Mouse (Mus musculus) cerebellum, adult 8-10 months (tissue): ENCODE results near the gene Ror1.

Experiments
- DNase-seq: peaks from one replicate; pipeline ENCODE4 v3.0.0; 2022

Gene Ror1

DNA sequence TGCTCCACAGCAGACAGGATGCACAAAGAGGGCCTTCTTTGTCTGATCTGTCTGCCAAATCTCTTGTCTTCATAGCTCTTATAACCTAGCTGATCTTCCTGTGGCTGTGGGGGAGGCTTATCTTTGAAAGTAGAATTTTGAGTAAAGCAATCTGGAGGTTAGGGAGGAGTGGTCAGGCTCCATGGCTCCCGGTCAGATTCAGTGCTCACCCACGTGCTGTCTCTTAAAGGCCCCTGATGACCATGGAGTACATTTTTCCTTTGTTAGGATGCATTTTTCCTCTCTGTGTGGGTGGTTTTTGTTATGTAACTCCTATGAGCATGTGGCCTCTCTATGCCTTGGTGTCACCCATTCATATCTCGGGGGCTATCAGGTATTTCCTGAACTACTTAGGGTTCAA, 71.3 kb downstream of the Ror1 start:
- no peak for DNase-seq

DNA sequence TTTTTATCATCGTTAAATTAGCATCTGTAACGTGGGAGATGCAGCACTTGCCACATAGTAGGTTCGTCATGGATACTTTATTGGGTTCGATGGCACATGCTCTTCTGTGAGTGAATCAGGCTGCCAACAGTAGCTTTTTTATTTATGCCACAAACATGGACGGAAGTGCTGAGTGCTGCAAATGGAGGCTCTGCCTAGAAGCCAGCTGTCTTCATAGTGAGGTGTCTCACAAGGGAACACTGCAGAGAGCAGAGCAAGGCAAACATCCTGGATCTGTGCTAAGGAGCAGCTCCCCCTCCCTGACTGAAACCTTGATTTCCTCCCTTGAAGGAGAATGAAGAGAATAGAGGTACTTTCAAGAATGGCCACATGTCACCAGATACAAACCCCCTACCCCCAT, 74.1 kb downstream of the Ror1 start:
- DNase-seq = no peak

DNA sequence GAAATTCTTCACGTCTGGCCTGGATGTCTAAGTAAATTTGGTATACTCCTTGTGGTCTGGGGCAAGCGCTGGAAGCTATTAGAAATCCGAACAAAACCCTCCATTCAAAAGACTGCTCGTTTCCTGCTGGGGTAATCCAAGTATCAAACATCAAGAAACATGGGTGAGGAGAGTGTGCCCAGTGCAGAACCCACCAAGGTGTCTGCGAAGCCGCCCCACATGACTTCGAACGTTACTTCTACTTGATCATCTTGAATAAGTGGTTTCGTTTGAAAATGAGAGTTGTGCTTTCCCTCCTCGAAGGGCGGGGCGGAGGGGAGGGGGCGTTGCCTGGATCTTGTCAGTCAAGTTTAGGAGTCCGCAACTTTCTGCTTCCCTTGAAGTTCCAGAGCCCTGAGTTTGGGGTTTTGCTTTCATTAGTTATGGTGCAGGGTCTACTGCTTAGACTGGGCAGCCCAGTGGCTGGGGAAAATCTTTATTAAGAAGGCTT, 74.6 kb downstream of the Ror1 start:
- no peak for DNase-seq

DNA sequence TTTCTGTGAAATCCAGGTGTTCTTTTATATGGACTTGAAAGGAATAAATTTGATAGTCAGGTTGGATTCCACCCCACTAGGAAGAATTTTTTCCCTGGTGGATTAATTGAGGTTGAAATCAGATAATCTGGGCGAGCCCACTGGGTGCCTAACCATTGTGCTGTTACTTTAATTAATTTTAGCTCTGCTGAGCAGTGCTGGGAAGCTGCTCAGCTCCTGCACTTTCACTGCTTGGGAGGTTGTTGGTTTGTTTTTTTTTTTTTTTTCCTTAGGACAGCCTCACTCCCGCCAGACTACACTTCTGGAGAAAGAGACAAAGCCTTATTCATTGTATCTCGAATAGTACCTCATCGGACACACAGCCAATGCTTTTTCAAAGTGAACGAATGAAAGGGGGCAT, 75.2 kb downstream of the Ror1 start:
- DNase-seq = no peak

DNA sequence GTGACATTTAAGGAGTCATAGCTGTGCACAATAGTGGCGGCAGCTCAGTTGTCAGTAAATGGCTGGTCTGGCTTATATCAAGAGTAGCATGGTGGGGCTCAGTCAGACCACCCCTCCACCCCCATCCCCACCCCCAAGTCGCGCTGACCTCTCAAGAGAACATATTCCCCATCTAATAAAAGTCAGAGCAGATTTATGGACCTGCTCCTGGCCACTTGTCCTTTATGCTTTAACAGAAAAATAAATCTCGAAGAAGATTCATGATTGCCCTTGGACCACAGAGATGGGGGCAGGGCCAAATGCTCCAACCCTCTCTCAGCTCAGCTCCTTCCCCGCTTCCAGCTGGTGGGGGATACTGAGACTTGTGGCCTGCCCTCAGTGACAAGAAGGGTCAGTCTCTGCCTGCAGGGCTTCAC, 75.9 kb downstream of the Ror1 start:
- no peak for DNase-seq

DNA sequence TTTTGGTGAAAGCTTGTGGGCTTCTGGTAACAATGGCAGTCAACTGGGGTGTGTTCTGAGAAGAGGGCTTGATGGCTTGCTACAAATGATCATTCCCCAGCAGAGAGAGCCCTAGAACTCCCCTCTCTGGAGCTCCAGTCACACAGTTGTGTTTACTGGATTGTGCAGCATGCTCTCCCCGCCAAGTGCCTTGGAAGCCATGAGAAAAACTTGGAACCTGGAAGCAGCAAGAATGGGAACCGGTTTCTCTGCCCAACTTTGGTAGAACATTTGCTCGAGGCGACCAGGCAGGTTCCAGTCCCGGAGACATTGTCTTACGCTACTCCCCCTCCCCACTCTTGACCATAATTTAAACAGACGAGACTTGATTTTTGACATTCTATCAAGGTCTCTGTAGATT, 80.0 kb downstream of the Ror1 start:
- DNase-seq = no peak

DNA sequence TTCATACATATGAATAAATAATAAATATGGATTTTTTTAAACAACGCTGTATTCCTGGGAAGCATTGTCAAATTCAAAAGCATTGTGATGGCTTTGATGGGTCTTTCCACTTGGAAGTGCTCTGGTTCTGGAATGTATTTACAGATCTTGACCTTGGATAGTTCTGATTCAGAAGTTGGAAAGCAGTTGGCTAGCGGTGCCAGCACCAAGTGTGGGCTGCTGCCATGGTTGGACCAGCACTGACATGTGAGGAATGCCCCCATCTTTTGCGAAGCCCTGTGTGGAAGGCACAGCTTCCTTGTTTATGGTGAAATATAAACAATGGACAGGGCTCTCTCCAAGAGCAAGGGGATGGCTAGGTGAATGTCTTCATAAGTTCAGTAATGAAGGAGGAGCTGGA, 82.7 kb downstream of the Ror1 start:
- no peak for DNase-seq

DNA sequence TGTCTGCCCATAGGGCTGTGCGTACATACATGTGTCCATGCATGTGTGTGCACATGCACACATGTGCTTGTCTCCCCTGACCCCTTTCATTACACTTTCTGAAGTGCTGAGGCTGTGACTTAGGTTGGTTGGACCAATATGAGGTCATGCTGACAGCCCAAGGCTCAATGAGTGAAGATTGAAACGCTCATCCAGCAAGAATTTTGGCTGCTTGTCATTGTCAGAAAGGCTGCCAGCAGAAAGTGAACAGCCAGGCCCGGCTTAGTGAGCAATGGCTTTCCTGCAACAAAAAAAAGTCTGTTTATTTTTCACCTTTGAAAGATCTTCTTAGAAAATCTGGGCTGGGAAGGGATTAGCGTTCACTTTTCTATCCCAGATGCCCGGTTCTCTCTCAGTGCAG, 86.1 kb downstream of the Ror1 start:
- peak; percentile 45 for DNase-seq

DNA sequence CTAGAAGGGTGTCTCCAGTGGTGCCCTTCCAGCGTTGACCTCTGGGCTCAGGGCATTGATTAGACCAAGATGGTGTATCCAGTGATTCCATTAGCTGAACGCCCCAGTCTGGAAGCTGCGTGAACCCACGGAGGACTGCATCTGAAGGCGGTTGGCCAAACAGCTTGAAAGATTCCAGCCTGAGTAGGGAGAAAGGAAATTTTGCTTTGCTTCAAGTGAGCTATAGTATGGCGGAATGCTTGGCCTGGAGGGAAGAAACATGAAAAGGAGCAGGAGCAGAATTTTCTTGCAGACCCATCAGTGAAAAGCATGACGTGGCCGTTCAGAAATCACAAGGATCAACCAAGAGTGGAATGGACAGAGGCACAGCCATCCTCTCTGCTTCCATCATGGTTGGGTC, 91.2 kb downstream of the Ror1 start:
- DNase-seq = no peak

DNA sequence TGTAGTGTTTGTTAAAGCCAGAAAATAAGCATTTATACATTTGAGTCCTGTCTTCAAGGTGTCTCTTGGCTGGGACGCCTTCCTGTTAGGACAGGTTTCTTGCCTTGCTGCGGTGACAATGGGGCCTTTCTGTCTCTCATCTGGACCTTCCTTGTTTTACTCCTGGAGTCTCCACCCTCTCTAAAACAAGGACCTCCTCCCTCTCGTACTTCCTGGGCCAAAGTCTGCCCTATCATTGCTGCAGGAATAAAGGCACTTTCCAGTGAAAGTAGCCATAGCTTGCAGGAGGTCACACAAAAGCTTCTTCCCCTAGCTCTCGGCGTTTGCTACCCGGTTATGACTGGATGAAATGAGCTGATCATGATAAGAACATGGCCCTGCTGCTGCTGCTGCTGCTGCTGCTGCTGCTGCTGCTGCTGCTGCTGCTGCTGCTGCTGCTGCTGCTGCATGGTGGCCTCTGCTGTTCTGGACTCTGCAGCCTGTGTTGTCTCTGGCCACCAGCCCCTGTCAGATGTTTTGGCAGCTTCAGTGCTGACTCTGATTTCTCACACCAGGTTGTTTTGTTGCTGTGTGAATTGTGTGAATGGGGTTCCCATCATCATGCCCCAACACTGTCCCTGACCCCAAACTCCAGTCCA, 92.1 kb downstream of the Ror1 start:
- no peak for DNase-seq

DNA sequence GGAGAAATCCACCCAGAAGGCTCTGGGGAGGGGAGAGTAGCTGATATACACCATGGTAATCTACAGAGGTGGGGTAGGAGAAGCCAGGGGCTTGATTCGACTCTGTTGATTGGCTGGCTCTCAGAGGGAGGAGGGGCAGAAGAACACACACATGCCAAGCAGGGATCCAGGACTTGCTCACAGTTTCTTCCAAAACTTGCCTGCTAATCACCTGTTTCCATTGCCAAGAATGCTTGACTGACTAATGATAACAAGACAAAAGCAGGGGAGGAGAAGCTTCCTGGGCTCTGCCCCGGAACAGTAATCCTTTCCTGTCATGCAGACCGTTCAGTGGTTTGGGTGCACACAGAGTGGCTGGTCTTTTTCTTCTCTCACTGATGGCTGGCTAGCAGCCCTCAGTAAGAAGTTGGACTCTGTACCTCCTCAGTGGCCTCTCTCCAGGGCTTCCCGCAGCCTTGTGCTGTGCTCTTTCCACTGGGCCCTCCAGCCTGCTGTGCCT, 92.7 kb downstream of the Ror1 start:
- no peak for DNase-seq

DNA sequence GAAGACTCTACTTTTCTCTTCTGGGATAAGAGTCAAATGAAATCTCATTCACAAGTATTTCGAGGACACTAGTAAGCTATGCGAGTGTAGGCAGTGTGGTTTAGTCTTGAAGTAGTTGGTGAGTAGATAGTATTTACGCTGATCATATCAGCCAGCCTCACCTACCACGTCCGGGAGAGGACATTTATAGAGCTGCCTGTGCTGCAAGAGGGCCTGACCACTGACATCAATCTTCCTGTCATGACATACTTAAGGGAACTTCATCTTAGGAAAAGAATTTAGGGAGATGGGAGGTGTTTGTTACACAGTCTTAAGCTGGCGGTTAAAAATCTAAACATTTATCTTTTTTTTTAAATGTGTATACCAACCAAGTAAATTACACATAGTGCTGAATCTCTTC, 95.9 kb downstream of the Ror1 start:
- DNase-seq = no peak

DNA sequence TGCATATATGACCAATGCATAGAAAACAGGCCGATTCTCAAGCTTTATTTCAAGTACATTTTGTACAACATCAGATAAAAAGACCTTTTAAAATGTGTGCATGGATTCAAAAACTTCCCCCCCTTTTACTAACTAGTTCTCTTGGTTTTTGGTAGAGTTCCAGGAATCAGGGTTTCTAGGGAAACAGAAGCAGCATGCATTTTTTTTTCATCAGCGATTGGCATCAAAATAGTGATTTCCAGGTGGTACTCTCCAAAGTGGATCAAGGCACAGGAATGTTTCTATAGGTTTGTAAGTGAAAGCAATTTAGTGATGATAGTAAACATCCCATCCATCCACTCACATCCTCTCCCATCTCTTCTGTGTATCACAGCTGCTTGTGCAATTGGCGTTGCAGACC, 98.5 kb downstream of the Ror1 start:
- DNase-seq = no peak

DNA sequence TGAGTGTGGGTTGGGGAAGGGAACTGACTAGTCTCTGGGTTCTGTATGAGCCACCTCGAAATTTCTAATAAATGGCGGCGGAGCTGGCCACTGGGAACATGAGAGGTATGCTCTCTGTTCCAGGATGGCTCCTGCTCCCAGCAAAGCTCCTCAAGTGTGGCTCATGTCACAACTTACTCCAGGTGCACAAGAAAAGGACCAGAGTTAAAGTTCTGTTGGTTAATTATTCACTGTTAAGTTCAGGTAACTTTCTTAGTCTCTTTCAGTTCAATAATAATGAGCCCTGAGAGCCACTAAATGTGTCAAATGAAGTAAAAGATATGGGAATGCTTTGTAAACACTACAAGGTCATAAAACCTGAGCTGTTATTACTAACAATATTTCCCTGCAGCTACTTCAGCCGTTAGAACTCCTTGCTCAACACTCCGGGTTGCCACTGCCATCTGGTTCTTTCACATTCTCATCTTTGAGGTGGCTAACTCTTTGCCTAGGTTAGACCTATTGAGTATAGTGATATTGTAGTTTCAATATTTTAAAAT, 100.7 kb downstream of the Ror1 start:
- DNase-seq = no peak

DNA sequence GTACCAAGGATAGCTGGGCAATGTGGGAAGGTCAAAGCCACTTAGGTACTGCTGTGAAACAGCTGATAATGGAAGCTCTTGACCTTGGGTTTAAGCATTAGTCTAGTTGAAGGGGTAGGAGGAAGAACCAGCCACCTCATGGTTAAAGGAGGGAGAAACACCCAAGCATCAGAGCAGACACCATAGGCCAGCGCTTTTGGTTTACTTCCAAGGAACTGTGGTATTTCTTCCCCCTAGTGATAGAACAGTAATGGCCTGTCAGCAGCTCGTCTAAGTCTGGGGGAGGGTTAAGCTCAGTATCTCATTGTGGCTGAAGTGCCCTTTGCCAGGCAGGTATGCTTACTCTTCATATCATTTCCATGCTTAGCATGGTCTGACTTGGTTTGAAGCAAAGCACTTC, 102.7 kb downstream of the Ror1 start:
- no peak for DNase-seq

DNA sequence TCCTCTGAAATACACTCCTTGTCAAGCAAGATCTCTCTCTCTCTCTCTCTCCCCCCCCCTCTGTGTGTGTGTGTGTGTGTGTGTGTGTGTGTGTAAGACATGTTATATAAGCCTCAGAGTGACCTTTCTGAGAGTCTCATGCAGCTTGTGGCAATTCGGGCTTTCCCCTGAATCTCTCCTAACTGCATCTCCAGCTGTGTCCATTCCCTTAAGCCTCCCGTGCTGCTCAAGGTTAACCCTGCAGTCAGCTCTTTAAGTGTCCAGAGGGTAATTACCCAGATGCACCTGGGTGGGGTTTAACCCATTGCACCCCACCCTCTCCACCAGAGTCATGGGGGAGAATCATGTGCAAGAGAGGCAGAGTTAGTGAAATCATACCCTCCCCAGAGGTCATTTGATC, 105.7 kb downstream of the Ror1 start:
- no peak for DNase-seq

DNA sequence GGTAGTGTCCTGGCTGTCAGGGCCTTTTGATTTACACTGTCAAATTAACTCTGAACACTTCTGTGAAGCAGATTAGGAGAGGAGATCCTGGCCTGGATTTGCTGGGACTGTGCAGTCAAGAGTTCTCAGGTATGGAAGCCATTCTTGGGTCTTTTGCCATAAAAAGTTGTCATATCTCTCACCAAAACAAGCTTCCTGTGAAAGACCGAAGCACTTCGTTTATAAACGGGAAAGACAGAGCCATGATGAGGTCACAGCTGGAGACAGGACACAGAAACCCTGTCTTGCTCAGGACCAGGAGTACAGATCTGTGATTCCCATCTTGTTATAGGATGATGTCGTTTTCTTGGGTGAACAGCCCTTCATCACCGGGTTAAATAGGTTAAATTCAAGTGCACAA, 107.5 kb downstream of the Ror1 start:
- DNase-seq = no peak

DNA sequence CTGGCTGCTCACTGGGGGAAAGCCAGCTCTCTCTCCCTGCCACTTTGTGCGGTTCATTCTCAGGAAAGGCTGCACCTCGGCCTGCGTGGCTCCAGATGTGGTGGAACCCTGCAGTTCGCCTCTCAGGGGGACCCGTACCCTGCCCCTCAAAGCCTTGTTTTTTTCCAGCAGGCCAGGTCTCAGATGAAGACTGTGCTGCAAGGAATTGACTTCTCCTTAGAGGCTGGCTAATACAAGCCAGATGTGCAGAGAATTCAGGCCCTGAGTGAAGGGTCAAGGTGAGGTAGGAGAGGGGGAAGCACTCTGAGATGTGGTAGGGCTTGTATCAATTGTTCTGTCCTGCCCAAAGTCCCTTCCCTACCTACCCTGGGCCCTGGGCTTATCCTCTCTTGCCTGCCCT, 108.1 kb downstream of the Ror1 start:
- no peak for DNase-seq

DNA sequence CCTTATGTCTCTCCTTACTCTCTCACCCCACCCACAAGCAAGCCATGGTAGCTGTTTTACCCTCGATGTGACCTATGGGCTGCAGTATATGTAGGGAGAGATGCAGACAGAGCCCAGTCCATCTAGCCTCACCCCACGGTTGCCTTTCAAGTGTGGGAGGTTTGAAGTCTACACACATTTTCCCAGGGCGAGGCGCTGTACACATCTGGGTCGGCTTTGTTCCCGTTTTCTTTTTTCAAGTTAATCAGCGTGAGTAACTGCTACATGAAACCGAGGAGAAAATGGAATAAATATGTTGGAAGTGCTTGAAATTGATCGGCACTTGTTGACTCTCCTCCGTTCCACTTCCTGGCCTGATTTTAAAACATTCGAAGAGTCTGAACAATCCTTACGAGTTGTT, 108.8 kb downstream of the Ror1 start:
- no peak for DNase-seq

DNA sequence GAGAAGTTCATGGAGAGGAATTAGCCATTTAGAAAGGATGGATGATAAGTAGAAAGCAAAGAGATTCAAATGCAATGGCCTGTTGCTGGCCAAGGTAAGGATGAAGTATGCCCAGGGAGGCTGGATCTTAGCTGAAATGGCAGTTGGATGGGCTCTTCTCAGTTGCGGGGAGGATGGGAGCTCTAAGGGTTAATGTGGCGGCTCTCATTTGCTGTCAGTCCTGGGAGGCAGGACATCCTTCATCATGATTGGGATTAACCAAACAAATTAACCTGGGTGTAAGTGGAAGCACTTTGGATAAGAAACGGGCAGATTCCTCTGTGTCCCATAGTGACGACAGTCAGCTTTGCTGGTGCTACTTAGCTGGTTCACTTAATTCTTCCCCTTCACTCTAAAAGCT, 112.5 kb downstream of the Ror1 start:
- no peak for DNase-seq

DNA sequence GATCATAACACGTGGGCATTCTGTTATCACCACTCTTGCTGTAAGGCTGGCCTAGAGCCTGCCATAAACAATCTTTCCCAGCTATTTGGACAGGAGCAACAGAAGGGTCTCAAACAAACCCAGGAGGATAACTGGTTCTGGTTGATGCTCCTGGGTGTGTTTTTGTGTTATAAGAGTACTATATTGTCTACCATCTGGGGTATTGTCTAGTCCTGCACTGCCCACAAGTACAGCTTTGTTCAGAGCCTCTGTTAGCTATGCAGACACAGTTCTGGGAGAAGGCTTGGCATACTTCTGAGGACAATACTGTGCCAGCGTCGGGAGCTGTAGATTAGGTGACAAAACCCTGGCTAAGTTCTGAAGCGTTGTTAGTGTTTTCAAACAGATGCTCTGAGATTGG, 113.5 kb downstream of the Ror1 start:
- DNase-seq = no peak

DNA sequence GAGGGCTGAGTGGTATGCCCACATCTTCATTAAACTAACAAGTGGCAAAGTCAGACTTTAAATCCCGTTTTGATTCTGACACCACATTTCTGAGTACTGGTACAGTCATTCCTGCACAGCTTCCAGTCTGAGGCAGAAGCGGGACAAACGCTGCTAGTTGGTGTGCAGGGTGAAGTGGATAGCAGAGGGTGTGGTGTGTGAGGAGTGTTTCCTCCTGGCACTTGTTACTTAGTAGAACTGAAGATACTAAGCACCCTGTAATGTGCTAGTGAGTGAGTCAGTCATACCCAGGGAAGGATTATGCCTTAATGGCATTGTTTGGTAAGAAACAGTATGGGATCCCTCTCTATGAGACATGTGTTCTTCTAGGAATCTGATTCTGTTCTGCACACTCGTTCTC, 115.7 kb downstream of the Ror1 start:
- no peak for DNase-seq

DNA sequence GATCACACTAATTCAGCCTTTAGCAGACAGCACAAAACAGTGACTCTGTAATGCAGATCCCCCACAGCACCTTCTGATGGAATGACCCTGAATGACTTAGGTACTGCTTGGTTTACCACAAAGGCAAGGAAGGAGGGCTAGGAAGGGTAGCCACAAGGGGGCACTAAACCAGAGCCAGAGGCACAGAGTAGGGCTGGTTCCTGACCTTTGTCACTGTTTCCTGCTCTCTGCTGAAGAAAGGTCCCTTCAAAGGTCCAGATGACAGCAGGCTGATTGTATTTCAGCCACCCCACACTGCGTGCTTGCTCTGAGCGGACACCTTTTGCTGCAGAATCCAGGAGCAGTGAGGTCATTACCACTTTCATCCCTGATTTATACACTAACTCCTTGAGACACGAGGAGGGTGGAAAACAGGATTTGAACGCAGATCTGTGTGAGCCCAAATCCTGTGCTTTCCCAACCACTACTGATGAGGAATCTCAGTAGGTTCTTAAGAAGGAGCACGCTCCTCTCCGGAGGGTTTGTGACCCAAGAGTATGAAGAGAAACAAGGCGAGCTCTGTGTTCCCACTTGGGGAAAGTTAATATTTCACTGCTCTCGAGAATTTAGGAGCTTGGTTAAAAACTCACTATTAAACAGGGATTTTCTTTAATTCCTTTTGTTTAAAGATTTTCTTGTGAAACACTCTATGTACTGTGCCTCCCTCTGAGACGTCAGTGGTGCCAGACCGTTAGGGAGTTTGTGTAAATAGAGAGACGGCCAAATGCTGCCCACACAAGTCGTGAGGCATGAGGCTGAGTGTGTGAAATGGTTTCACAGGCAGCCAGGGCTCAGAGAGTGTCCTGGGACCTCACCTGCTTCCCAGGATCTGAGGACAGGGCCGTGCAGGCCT, 119.0 kb downstream of the Ror1 start:
- no peak for DNase-seq

DNA sequence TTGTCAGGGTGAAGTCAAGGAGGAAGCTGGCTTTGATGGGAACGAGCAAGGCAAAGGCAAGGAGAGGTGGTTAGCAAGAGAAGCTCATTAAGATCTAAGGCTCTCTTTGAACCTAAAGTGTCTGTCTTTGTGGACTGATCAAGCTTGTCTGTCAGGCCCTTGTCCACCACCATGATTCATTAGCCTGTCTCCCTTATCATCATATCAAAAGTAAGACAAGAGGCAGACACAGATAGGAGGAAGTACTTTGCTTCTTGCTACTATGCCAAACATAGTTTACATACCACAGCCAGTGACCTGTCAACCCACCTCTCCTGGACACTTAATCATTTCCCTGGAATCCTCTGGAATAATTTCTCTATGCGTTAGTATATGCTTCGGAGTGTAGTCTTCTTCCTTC, 121.0 kb downstream of the Ror1 start:
- no peak for DNase-seq
